Mouse (Mus musculus): ENCODE results near the gene Usp3. TPM values are rescaled to one million over a fixed set of nuclear protein-coding genes. Genes with fewer than 3 reads are reported as not detected.

Usp3 gene
- polyA plus RNA-seq, 1 experiment from 2014 or later = 50.9 TPM

DNA sequence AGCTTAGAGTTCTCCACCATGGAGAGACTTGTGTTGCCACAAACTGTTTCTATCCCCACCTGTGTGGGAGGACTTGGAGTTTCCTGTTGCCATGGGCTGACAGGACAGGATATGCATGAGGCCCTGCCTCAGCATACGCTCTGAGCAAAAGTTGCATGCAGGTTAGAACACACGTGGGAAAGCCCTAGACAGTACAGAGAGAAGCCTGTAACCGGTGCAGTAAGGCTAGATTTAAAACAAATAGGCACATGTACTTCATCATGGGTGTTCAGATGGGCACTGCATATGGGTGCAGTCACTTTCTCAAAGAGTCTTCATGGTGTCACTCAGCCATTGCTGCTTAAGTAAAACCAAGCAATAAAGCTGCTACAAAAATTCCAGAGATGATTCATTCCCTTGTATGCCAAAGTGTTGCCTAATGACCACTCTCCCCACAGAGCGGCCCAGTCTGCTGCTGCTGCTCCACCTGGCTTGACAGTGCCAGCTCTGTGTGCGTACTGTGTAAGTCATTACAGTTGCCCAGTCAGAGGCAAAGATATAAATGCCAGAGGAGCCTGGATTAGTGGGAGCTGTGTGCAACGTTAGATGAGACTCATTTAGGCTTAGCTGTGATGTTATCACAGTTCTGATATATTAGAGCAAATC lies 76.5 kb downstream of the Usp3 start:
- 86% methylated on average over 6 of the region's 6 CpGs for WGBS
- H3K9me3 ChIP-seq (ENCODE audit: control insufficient read depth, low read length) = no peaks in the 10 kb centered on the region
- no peak overlapping the region for H3K4me2 ChIP-seq (ENCODE audit: low read length)
- H3K36me3 ChIP-seq (ENCODE audit: control insufficient read depth, insufficient read depth, low read length) = peaks cover 18% of the 10 kb centered on the region
- ATAC-seq = no peak
- no peak overlapping the region for H3K4me3 ChIP-seq (ENCODE audit: low read length)
- H3K4me1 ChIP-seq (ENCODE audit: control insufficient read depth, insufficient read depth, low read depth, low read length) = peaks cover 8% of the 10 kb centered on the region
- no peak overlapping the region for H3K27ac ChIP-seq (ENCODE audit: low read depth, low read length)
- H3K9ac ChIP-seq (ENCODE audit: low read depth, low read length) = no peak overlapping the region
- H3K27me3 ChIP-seq (replicated peaks; ENCODE audit: control insufficient read depth, insufficient read depth, low read length) = no peaks in the 10 kb centered on the region

DNA sequence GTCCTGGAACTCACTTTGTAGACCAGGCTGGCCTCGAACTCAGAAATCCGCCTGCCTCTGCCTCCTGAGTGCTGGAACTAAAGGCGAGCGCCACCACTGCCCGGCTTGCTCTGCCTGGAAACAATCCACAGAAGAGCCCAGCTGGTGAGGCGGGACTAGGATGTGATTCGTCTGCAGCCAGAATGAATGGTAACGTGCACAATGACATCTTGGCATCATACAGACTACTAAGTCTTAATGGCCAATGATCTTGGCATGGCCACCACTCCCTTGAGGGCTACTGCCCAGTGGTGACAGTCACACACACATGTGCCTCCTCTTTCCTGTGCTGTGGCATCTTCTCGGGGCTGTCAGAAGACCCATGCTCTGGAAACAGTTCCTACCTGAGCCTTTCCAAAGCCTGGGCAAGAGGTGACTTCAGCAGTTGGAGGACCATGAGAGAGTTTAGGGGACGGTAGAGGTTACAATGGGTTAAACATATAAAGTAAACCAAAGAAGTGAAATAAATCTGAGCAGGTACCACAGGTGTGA lies 77.2 kb downstream of the Usp3 start:
- H3K4me1 ChIP-seq (ENCODE audit: control insufficient read depth, insufficient read depth, low read depth, low read length) = peaks cover 11% of the 10 kb centered on the region
- peaks cover 18% of the 10 kb centered on the region for H3K36me3 ChIP-seq (ENCODE audit: control insufficient read depth, insufficient read depth, low read length)
- 81% methylated on average over 10 of the region's 10 CpGs for WGBS
- H3K9me3 ChIP-seq (ENCODE audit: control insufficient read depth, low read length) = no peaks in the 10 kb centered on the region
- H3K9ac ChIP-seq (ENCODE audit: low read depth, low read length) = no peak overlapping the region
- no peak overlapping the region for H3K4me3 ChIP-seq (ENCODE audit: low read length)
- no peak overlapping the region for H3K4me2 ChIP-seq (ENCODE audit: low read length)
- ATAC-seq = no peak
- H3K27me3 ChIP-seq (replicated peaks; ENCODE audit: control insufficient read depth, insufficient read depth, low read length) = no peaks in the 10 kb centered on the region
- H3K27ac ChIP-seq (ENCODE audit: low read depth, low read length) = no peak overlapping the region

DNA sequence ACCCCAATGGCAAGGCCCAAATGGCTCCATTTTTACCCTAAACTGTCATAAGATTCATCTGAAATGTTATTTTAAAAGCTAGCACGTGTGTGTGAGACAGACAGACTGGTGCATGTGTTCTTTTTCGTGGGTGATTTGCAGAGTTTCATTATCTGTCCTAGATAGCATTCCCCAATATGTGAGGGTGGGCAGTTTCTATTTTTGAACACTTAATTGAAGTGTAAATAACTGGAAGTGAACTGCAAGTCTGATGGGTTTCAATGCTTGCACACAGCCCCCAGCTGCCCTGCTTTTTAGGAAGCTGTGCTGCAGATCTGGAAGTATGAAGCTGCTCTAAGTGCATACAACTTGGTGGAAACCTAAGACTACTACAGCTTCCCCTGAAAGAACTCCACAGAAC lies 77.8 kb downstream of the Usp3 start:
- Histone ChIP-seq H3K4me2 (ENCODE audit: low read length) (no peak overlapping the region), H3K36me3 (ENCODE audit: control insufficient read depth, insufficient read depth, low read length) (peaks cover 15% of the 10 kb centered on the region), H3K27ac (ENCODE audit: low read depth, low read length) (no peak overlapping the region), H3K9ac (ENCODE audit: low read depth, low read length) (no peak overlapping the region), H3K27me3 (replicated peaks; ENCODE audit: control insufficient read depth, insufficient read depth, low read length) (no peaks in the 10 kb centered on the region), H3K9me3 (ENCODE audit: control insufficient read depth, low read length) (no peaks in the 10 kb centered on the region), H3K4me1 (ENCODE audit: control insufficient read depth, insufficient read depth, low read depth, low read length) (peaks cover 17% of the 10 kb centered on the region), H3K4me3 (ENCODE audit: low read length) (no peak overlapping the region)
- WGBS = 88% methylated on average over 2 of the region's 2 CpGs
- no peak for ATAC-seq

DNA sequence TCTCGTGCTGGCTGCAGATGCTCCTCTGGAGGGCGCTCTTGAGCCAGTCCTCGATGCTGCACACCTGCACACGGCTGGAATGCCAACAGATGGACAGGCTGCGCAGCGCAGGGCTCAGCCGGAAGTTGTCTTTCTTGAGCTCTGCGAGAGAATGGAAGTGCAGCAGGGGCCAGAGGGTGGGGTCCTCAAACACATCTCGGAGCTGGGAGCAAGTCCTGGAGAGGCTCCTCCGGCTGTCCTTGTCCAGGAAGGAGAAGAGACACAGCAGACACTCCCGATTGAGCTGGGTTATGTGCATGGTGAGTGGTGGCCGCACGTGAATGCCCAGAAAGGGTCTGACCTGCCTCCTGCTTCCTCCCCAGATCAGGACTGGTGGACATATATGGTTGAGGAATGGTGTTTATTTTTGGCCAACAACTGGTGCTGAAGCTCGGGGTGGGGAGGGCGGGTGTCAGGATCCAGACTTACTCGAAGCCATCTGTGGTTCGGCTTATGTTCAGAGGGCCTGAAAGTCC lies 78.6 kb downstream of the Usp3 start, which contains the start of gene Fbxl22:
TSS of gene Fbxl22 (minus strand) at position 338 of the 515 bp plus-strand sequence.
- ATAC-seq = no peak
- H3K36me3 ChIP-seq (ENCODE audit: control insufficient read depth, insufficient read depth, low read length) = peaks cover 11% of the 10 kb centered on the region
- H3K4me2 ChIP-seq (ENCODE audit: low read length) = no peak within 1 kb of the TSS
- no peak within 1 kb of the TSS for H3K4me3 ChIP-seq (ENCODE audit: low read length)
- H3K27ac ChIP-seq (ENCODE audit: low read depth, low read length) = no peak within 1 kb of the TSS; the same call in 1 of the 2 replicates
- H3K4me1 ChIP-seq (ENCODE audit: control insufficient read depth, insufficient read depth, low read depth, low read length) = peaks cover 20% of the 10 kb centered on the region
- H3K9ac ChIP-seq (ENCODE audit: low read depth, low read length) = peak within 1 kb of the TSS; percentile 33; the same call in 1 of the 2 replicates
- no peaks in the 10 kb centered on the region for H3K27me3 ChIP-seq (replicated peaks; ENCODE audit: control insufficient read depth, insufficient read depth, low read length)
- WGBS = 68% methylated on average over 17 of the region's 17 CpGs
- no peaks in the 10 kb centered on the region for H3K9me3 ChIP-seq (ENCODE audit: control insufficient read depth, low read length)

DNA sequence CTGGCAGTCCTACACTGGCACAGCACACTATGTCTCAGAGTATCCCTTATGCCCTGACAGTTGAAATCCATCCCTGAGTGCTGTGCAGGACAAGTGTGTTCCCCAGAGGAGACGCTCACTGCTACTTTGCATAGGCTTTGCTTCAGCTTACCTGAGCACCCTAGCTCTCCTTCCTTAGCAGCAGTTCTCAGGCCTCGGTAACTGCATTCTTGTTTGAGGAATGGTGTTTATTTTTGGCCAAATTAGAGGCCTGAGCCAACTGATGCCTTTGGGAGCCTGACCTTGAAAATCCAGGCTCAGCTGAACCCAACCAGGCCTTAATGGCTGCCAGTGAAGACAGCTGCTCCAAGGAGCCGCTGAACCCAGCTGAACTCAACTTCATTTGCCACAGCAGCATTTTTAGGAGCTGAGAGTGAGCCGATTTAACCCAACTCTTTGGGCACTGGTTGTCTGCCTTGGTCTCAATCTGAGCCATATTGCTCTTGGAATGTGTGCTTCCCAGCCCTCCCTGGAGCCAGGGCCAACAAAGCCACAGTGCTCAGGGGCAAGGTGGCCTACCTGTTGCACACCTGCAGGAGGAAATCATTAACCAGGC lies 79.2 kb downstream of the Usp3 start:
- no peaks in the 10 kb centered on the region for H3K9me3 ChIP-seq (ENCODE audit: control insufficient read depth, low read length)
- WGBS = 84% methylated on average over 4 of the region's 4 CpGs

DNA sequence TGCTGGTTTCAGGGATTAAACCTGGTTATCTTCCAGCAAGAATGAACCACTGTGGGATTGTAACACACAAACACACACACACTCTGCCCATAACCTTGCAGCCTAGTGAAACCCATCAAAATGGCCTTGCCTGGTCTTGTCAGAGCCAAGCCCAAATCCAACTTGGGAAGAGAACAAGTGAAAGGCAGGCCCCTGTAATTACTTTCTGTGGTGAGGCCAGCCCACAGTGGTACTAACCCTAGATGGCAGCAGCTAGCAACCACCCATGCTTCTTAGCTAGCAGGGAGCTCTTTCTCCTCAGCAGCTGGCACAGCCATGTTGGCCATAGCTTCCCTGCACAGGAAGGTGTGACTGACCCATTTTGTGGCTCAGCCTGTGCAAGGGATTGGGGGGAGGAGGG lies 79.8 kb downstream of the Usp3 start:
- Histone ChIP-seq H3K27me3 (replicated peaks; ENCODE audit: control insufficient read depth, insufficient read depth, low read length) (no peaks in the 10 kb centered on the region), H3K4me2 (ENCODE audit: low read length) (no peak overlapping the region), H3K36me3 (ENCODE audit: control insufficient read depth, insufficient read depth, low read length) (peaks cover 21% of the 10 kb centered on the region), H3K9ac (ENCODE audit: low read depth, low read length) (no peak overlapping the region), H3K9me3 (ENCODE audit: control insufficient read depth, low read length) (no peaks in the 10 kb centered on the region), H3K4me3 (ENCODE audit: low read length) (no peak overlapping the region), H3K27ac (ENCODE audit: low read depth, low read length) (peak overlapping the region; percentile 96), H3K4me1 (ENCODE audit: control insufficient read depth, insufficient read depth, low read depth, low read length) (peaks cover 20% of the 10 kb centered on the region)
- ATAC-seq = no peak

More for the DNA sequence above, 79.2 kb downstream of the Usp3 start:
- ATAC-seq = no peak
- Histone ChIP-seq H3K4me2 (ENCODE audit: low read length) (no peak overlapping the region), H3K27ac (ENCODE audit: low read depth, low read length) (no peak overlapping the region), H3K9ac (ENCODE audit: low read depth, low read length) (peak overlapping the region; percentile 33; the same call in 1 of the 2 replicates), H3K36me3 (ENCODE audit: control insufficient read depth, insufficient read depth, low read length) (peaks cover 16% of the 10 kb centered on the region), H3K27me3 (replicated peaks; ENCODE audit: control insufficient read depth, insufficient read depth, low read length) (no peaks in the 10 kb centered on the region), H3K4me1 (ENCODE audit: control insufficient read depth, insufficient read depth, low read depth, low read length) (peaks cover 20% of the 10 kb centered on the region), H3K4me3 (ENCODE audit: low read length) (no peak overlapping the region)

DNA sequence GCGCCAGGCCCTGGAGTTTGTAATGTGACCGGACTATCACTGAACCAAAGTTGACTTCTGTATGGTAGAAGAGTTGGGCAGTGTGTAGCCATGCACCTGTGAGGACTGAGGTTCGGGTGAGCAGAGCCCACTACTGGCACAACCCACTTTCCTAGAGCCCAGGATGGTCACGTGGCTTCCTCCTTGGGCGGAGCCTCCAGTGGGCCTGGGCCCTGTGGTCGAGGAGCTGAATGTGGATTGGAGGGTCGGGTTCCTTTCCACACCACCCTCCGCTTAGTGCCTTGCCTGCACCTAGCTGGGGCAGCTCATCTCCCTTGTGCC lies 80.6 kb downstream of the Usp3 start:
- Histone ChIP-seq H3K27ac (ENCODE audit: low read depth, low read length) (peak overlapping the region; percentile 96), H3K4me1 (ENCODE audit: control insufficient read depth, insufficient read depth, low read depth, low read length) (peaks cover 20% of the 10 kb centered on the region), H3K9ac (ENCODE audit: low read depth, low read length) (peak overlapping the region; percentile 83), H3K4me2 (ENCODE audit: low read length) (peak overlapping the region; percentile 99), H3K36me3 (ENCODE audit: control insufficient read depth, insufficient read depth, low read length) (peaks cover 27% of the 10 kb centered on the region), H3K27me3 (replicated peaks; ENCODE audit: control insufficient read depth, insufficient read depth, low read length) (no peaks in the 10 kb centered on the region), H3K4me3 (ENCODE audit: low read length) (peak overlapping the region; percentile 65), H3K9me3 (ENCODE audit: control insufficient read depth, low read length) (no peaks in the 10 kb centered on the region)
- ATAC-seq = peak; percentile 84
- 0% methylated on average over 8 of the region's 8 CpGs for WGBS

DNA sequence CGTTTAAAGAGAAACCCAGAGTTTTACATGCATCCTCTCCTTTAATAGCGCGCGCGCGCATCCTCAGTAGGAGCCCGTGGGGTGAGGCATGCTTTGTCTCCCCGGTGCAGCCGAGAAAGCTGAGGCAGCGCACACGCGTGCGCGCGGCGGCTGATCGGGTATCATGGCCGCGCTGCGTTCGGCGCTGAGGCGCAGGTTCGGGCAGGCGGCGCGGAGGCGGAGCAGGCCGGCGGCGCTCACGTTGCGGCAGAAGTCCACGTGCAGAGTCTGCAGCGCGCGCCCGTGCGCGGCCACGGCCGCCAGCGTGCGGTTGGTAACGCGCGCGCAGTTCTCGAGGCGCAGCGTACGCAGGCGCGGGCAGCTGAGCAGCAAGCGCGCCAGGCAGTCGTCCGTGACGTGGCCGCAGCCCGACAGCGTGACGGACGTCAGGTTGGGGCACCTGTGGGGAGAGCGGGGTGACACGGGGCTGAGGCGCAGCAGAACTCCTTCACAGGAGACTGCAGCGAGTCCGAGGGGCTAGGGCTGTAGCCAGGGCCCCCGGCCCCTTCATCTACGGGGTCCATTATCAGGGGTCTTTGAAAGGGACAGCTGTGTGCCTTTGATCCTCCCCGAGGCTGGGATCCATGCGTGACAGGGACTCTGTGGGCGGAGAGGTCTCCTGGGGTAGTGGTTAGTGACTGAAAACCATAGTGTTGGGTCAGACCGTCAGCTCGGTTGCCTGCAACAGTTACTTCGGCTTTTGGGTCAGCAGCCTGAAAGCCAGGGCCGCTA lies 81.2 kb downstream of the Usp3 start:
- ATAC-seq = peak; percentile 93
- no peaks in the 10 kb centered on the region for H3K27me3 ChIP-seq (replicated peaks; ENCODE audit: control insufficient read depth, insufficient read depth, low read length)
- H3K4me3 ChIP-seq (ENCODE audit: low read length) = peak overlapping the region; percentile 65
- H3K4me2 ChIP-seq (ENCODE audit: low read length) = peak overlapping the region; percentile 99
- H3K9ac ChIP-seq (ENCODE audit: low read depth, low read length) = peak overlapping the region; percentile 83
- peaks cover 20% of the 10 kb centered on the region for H3K4me1 ChIP-seq (ENCODE audit: control insufficient read depth, insufficient read depth, low read depth, low read length)
- peak overlapping the region; percentile 96 for H3K27ac ChIP-seq (ENCODE audit: low read depth, low read length)
- peaks cover 29% of the 10 kb centered on the region for H3K36me3 ChIP-seq (ENCODE audit: control insufficient read depth, insufficient read depth, low read length)
- H3K9me3 ChIP-seq (ENCODE audit: control insufficient read depth, low read length) = no peaks in the 10 kb centered on the region
- WGBS = under 1% methylated on average over 77 of the region's 78 CpGs

DNA sequence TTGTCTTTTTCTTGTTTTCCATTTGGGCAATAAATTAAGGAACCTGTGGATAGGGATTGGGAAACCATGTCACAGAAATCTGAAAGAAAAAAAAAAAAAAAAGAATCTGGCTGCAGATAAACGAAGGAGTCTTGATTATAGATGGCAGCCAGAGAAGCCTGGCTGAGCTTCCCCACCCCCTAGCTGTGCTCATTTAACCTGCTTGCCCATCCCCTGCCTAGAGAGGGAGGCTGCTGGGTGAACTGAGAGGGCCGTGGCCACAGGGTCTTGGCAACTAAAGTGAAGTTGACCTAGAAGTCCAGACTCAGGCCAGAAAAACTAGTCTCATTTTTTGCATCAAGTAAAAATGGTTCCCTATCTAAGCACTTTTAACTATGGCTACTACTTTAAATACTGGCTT lies 82.0 kb downstream of the Usp3 start:
- Histone ChIP-seq H3K9me3 (ENCODE audit: control insufficient read depth, low read length) (no peaks in the 10 kb centered on the region), H3K4me2 (ENCODE audit: low read length) (peak overlapping the region; percentile 99), H3K27me3 (replicated peaks; ENCODE audit: control insufficient read depth, insufficient read depth, low read length) (no peaks in the 10 kb centered on the region), H3K36me3 (ENCODE audit: control insufficient read depth, insufficient read depth, low read length) (peaks cover 28% of the 10 kb centered on the region), H3K27ac (ENCODE audit: low read depth, low read length) (peak overlapping the region; percentile 96), H3K4me3 (ENCODE audit: low read length) (peak overlapping the region; percentile 65), H3K4me1 (ENCODE audit: control insufficient read depth, insufficient read depth, low read depth, low read length) (peaks cover 23% of the 10 kb centered on the region), H3K9ac (ENCODE audit: low read depth, low read length) (peak overlapping the region; percentile 51; the same call in 1 of the 2 replicates)
- 4% methylated on average over 2 of the region's 2 CpGs for WGBS
- ATAC-seq = no peak

All from hindbrain, embryonic 16.5 days (tissue).